Mouse (Mus musculus) right cerebral cortex, postnatal 25 days (tissue): Measurements from ENCODE around the gene Rgs16.

Experiments
- DNase-seq: peaks from one replicate; pipeline ENCODE4 v3.0.0; 2022

Rgs16 gene

GRCm38 (mm10) chr1:153721565-153722310 is 18.4 kb upstream of the Rgs16 start:
- no peak for DNase-seq

GRCm38 (mm10) chr1:153723426-153723825 is 16.7 kb upstream of the Rgs16 start:
- no peak for DNase-seq

- DNase-seq, result no peak
Measured at GRCm38 (mm10) chr1:153726636-153727035, 13.5 kb upstream of the Rgs16 start.

- no peak for DNase-seq
Measured at GRCm38 (mm10) chr1:153729806-153730205, 10.3 kb upstream of the Rgs16 start.

DNA sequence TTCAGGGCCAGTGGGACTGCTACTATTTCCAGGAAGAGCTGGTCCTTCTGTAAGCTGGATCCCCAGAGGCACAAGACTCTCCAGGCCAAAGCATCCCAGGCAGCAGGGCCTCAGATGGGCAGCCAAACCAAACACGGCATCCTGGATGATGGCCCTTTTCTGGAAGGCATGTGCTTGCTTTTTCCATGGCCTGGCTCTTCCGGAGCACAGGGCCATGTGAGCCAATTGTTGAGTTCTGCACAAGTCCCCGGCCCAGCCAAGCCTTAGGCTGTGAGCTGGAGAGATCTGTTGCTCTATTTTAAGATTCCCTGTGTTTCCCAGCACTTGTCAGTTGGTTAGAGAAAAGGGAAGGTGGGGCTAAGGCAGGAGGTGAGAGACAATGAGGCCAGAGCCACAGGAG is 9.5 kb upstream of the Rgs16 start:
- no peak for DNase-seq

GRCm38 (mm10) chr1:153733181-153733580 is 7.0 kb upstream of the Rgs16 start:
- DNase-seq, result no peak

DNA sequence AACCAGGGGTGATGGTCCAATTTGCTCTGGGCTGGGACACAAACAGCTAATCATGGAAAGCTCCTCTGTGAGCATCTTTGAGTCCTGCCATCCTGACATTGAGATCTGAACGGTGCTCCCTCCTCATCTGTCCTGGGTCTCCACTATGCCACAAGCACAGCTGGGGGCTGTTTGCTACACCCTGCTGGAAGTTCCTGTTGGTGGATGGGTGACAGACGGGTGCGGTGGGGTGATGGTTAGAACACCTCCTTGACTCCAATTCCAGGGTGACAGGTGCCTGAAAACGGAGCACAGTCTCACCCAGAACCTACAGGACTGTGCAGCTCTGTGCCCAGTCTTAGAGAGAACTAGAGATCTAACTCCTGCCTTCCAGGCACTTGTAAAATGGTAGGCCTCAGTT is 5.3 kb upstream of the Rgs16 start:
- no peak for DNase-seq

- no peak for DNase-seq
Measured at GRCm38 (mm10) chr1:153736096-153736495, 4.1 kb upstream of the Rgs16 start.

DNA sequence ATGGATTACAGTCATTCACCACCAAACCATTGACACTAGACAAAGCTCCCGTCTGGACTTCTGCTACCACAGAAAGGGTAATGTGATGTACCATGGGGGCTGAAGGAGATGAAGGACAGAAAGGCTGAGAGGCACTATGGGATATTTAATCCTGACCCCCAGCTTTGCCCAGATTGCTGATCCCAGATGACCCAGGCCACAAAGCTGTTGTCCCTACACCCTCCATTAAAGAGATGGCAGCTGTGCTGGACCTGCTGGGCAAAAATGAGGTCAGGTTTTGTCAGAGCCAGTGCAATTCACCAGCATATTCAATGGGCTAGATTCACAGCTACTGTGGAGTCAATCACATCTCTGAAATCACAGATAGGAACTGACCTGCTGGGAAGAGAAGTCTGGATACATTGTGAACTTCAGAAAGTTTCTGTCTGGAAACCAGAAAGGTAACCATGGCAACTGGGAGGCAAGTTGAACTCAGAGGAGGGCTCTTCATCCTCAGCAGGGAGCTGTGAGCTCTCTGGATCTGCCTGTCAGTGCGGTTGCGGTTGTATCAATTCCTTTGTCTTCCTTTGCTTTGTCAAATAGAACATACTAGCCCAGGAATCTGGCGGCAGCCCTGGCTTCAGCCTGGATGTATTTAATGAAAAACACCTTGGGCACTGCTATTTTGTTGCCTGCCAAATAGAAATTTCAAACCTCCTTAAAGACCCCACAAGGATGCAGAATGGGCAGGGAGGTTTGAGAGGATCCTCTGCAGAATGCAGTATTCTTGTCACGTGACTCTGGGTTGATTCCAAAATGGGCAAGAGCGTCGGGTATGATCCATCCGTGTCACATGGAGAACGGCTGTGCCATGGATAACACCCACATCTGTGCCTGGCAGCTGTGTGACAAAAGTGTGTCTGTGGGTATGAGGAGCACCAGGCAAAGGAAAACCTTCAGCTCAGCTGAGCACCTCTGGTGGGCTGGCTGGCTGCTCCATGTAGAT is 2.8 kb upstream of the Rgs16 start:
- DNase-seq, result no peak

- DNase-seq, result no peak
Measured at GRCm38 (mm10) chr1:153739437-153740015, 623 bp upstream of the Rgs16 start.

DNA sequence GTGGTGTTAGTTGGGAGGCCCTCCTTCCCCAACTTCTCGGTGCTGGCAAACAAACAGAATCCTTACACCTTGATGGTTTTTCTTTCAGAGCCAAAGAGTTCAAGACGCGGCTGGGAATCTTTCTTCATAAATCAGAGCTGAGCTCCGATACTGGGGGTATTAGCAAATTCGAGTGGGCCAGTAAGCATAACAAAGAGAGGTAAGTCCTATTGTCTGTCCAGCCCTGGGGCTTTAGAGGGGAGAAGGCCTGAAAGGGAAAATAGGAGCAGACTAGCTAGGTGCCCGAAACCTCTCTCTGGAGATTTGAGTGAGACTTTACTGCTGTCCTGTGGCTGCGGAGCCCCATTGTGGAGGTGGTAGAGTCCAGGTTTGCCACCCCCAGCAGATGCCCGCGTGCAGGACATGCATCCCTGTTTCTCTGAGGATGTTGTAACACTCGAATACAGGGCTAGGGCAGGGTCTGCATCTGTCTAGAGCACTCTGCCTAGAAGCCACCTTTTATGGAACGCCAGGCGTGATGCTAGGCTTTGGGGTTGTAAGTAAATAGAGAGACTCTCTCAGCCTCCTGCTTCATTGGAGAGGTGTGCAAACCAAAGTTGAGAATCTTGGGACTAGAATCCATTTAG is 739 bp downstream of the Rgs16 start:
- no peak for DNase-seq

DNA sequence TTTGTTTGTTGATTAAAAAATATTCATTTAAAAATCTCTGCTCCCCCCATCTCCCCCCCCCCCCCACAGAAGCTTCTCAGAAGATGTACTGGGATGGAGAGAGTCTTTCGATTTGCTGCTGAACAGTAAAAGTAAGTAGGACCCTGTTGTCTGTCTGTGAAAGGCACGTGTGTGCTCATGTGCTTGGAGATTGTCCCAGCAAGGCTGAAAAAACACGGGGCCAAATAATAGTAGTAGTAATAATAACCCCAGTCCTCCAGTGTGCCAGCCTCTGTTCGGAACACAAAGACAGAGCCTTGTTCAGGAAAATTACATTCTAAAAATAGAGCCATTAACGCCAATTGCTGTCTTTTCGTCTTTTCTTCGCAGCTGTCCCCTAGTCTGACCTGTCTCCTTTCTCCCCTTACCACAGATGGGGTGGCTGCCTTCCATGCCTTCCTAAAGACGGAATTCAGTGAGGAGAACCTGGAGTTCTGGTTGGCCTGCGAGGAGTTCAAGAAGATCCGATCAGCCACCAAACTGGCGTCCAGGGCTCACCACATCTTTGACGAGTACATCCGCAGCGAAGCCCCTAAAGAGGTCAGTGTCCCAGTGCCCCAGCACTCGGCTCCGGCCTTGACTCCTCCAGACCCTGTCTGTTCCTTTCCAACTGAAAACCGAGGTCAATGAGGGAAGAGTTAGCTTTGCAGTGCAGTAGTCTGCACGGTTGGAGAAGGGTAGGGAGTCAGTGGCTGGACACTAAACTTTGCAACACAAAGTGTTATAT is 1.6 kb downstream of the Rgs16 start:
- no peak for DNase-seq

DNA sequence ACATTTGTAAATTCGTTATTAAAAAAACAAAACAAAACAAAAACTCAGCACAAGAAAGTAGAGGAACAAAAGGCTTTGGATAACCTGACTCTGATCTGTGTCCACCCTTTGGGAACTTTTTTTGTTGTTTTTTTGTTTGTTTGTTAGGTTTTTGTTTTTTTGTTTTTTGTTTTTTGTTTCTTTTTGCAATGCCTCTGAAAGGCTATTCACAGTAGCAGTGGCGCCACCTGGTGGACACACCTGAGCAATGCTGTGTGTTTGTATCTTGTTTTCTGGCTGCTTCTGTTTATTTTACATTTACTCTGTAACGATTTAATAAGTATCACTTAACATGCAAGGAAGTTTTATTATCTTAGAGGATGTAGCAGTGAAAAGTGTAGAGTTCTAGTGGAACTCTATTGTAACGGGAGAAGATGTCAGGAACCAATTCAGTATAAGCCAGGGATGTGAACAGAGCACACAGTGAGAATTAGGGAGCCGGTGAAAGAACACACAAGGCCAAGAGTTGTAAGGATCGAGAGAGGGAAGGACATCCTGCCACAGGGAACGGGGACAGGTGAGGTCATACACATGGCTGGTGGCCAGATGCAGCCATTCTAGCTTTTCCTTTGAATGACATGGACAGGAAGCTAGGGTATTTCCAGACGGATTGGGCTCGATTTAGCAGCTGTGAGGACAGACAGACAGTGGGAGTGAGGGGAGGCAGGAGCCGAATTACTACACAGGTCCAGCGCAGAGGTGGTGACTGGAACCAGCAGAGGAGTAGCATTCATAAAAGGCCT is 2.4 kb downstream of the Rgs16 start:
- no peak for DNase-seq

GRCm38 (mm10) chr1:153746119-153746670 is 6.0 kb downstream of the Rgs16 start:
- DNase-seq, result no peak

DNA sequence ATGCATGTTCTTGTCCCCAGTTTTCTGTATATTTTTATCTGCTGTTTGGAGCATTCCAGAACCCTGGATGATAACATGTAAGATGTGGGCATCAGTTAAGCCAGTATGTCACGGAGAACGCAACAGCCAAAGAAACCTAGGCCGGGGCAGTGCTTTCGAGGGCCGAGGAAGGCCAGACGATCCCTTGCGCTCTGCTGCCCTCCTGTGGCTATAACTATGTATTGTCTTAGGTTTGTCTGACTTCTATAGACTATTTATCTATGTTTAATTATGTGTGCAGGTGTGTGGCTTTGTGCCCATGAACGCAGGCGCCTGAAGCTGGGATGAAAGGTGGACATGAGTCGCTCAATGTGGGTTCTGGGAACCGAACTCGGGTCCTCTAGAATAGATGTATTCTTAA is 6.6 kb downstream of the Rgs16 start:
- DNase-seq, result no peak

- DNase-seq, result no peak
Measured at GRCm38 (mm10) chr1:153747861-153748530, 7.8 kb downstream of the Rgs16 start.

- no peak for DNase-seq
Measured at GRCm38 (mm10) chr1:153748549-153748948, 8.4 kb downstream of the Rgs16 start.

DNA sequence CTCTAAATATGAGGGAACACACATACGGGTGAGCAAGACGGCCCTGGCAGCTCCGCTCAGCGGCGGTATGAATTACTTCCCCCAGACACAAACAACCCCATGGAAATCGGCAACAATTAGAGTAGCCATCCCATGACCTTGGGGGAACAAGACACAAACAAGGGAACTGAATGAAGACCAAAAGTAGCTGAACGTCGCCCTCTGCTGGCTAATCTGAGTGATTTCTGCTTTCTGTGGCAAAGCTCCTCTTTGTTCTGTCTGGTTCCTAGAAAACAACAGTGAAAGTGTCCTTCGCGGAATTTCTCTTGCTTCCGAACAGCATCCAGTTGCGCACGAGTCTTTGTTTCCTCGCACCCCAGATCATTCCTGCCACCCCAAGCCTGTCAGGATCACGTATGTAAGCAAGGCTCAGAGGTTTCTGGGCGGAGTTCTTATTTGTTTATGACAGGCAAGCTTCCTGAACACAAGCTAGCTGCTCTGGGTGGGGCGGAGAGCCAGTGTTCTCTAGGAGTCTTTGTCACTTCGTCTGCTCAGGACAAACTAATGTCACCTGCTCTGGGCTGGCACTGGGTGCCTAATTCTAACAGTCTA is 9.2 kb downstream of the Rgs16 start, which contains the start of gene Rnasel:
Gene Rnasel (plus strand): TSS at position 216 of the 591 bp plus-strand sequence.
- DNase-seq, result peak; percentile 64

DNA sequence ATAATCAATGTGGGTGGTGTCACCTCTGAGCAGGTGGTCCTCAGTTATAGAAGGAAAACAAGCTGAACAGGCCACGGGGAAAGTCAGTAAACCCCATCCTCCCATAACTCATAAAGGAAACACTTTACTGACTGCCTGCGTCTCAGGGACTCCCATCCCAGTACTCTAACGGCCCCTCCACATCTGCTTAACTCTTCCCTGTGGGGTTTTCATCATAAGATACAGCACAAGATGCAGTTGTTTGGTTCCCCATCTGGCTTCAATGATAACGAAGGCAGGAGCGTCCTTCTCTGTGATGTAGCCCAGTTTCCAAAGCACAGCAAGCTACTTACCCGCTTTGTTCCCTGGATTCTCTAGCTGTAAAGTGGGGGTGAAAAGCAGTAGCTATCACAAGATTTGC is 9.9 kb downstream of the Rgs16 start:
- no peak for DNase-seq

DNA sequence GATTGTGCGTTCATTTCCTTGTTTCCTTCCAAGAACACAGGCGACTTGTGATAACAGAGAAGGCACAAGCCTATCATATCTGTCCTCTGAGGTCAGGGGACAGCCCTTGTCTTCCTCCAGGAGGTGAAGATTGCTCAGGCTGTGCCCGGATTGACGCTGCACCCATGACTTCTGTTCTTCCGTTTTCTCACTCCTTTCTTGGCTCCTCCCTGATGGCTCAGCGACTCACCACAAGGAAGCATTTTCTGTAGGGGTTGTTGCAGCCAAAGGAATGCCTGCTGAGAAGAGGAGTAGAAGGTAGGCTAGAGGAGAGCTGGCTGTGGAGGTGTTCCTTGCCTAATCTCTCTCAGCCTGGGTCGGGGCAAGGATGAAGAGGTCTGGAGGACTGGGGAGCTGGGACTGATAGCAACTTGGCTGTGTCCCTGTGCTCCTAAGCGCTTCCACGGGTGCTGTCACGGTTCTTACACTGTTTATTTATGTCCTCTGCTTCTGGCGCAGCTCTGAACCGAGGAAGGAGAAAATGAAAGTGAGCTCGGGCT is 11.7 kb downstream of the Rgs16 start:
- DNase-seq, result no peak
